17 mouse cellular contexts compared by ENCODE assay signal in the genomic region with DNA sequence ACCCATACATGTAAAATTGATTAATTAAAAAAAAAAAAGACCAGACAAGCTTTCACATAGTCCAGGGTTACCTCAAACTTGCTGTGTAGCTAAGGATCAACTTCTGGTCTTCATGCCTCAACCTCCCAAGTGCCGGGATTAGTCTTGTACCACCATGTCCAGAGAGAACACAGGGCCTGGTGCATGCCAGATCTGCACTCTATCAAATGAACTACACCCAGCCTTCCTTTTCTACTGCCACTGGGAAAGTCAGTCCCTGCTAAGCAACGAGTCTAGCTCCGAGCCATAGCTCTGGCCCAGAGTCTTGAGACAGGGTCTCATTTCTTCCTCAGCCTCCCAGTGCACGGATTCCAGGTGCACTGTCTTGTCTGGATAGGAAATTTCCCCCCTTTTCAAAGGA. TPM values are rescaled to one million over a fixed set of nuclear protein-coding genes. Genes with fewer than 3 reads are reported as not detected.
"Had no signal": no experiment of that assay in that cellular context is flagged by ENCODE, and none has a peak within 500 bp of the region (broad histone marks: within the 10 kb centered on the region; RNA-seq: fewer than 3 reads in every experiment).

No protein-coding gene starts in this region.

- H3K4me2 ChIP-seq: neural tube, embryonic 13.5 days; neural tube, embryonic 15.5 days; stomach, embryonic 15.5 days had no signal

- H3K4me3 ChIP-seq: neural tube, embryonic 13.5 days; neural tube, embryonic 15.5 days; stomach, embryonic 15.5 days had no signal

- DNase-seq: retina, postnatal 1 day; right cerebral cortex, adult 18-20 months; right cerebral cortex, postnatal 14 days; right cerebral cortex, postnatal 25 days; right cerebral cortex, postnatal 4 days; spleen, adult 18-20 months; thymus, adult 18-20 months; thymus, adult 2 months; thymus, postnatal 14 days; thymus, postnatal 25 days; thymus, postnatal 4 days had no signal

- H3K27me3 ChIP-seq: neural tube, embryonic 13.5 days; neural tube, embryonic 15.5 days; stomach, embryonic 15.5 days had no signal

RNA-seq across cellular contexts. Expression of a gene that starts 28.3 kb away (rescaled TPM):
- total RNA-seq: neutrophil, adult 5-6 weeks had no signal
- polyA plus RNA-seq: spleen, adult 2 months; urinary bladder, adult 2 months had no signal
